Mouse (Mus musculus): ENCODE measurements around the gene Tbc1d22a.
A peak's percentile ranks its signal among the peaks of the same experiment; 100 is the strongest.

The Tbc1d22a gene

DNA sequence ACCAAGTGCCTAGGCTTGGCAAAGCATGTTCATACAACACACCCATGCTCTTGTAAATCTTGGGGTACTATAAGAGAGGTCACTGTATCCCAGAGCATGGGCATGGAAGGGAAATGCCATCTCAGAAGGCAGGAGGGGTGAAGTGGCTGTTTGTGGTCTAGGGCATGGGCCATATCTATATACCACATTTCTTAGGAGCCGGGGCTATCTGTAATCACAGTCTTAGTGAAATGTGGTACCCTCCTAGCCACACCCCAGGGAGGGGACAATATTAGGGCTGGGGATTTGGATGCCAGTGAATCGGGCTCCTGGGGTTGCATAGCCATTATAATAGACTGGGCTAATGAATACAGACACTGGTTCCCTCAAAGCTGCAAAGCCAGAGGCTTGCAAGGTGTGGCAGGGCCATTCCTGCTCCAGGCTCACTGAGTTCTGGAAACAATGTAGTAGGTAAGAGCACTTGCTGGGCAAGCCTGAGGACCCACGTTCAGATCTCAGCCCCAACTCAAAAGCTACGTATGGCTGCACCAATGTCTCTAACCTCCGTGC lies 197.3 kb downstream of the Tbc1d22a start:
- no peak for DNase-seq

DNA sequence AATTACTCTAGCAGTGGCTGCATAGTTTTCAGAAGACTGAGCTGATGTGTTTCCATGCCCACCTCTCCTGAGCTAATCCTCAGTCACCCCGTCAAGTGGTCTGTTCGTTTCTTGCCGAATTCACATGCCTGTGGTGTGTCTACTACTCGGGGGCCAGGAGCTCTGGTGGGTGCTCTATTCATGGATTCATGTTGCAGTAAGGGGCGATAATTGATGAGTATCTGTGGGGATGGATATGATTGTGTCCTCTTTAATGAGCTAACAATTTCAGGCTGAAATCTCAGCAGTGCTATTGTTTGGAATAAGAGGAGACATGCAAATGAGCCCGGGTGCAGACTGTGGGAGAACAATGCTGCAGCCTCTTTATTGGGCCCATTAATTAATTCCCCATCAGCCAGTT lies 201.7 kb downstream of the Tbc1d22a start:
- no peak for DNase-seq

DNA sequence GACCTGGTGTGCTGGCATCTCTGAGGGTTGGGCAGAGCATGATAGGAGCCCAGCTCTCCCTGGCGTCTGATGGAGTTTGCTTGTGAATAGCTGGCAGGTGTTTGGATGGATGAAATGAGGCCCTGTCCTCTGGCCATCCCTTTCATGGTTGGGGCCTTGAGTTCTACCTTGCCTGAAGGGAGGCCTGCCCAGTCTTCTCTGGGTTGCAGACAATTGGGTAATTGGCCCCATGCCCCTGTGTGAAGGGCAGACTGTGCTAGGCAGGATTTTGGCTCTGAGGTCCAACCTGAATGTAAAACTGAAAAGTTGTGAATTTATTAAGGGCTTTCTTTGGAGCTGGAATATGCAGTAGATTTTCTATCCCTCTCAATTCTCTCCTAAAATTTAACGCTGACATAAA lies 204.2 kb downstream of the Tbc1d22a start:
- DNase-seq, result no peak

- DNase-seq, result no peak
Measured at GRCm38 (mm10) chr15:86419620-86420019, 205.4 kb downstream of the Tbc1d22a start.

DNA sequence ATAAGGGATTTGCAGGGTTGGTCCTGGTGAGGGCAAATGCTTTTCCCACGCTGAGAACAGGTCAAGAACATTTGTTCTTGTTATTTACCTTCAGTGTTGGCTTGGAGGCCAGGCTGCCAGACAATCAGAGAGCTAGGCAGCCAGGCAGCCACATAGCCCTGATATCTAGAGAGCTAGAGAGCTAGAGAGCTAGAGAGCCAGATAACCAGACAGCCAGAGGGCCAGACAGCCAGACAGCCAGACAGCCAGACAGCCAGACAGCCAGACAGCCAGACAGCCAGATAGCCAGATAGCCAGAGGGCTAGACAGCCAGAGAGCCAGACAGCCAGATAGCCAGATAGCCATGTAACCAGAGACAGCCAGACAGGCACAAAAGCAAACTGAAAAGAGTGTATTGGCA lies 208.6 kb downstream of the Tbc1d22a start:
- no peak for DNase-seq

DNA sequence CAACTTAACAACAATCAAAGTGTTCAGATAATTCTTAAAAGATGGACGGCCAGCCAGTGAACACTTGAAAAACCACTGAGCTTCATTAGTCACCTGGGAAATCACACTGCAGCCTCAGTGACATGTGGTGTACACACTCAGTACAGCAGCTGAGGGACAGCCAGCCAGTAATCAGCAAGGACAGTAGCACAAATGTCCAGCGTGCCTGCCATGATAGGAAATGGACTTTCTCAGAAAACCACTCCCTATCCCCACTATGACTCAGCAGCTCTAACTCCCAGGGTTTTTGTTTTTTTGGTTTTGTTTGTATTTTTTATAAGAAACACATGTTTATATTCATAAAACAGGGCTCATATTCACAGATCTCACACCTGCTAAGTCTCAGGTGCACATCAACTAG lies 209.6 kb downstream of the Tbc1d22a start:
- DNase-seq, result no peak

GRCm38 (mm10) chr15:86424971-86425370 lies 210.7 kb downstream of the Tbc1d22a start:
- no peak for DNase-seq

- DNase-seq, result no peak
Measured at GRCm38 (mm10) chr15:86426364-86427000, 212.2 kb downstream of the Tbc1d22a start.

GRCm38 (mm10) chr15:86427439-86427838 lies 213.2 kb downstream of the Tbc1d22a start:
- no peak for DNase-seq

- DNase-seq, result no peak
Measured at GRCm38 (mm10) chr15:86428496-86428895, 214.2 kb downstream of the Tbc1d22a start.

- DNase-seq, result no peak
Measured at GRCm38 (mm10) chr15:86429766-86430335, 215.6 kb downstream of the Tbc1d22a start.

- no peak for DNase-seq
Measured at GRCm38 (mm10) chr15:86431539-86432080, 217.4 kb downstream of the Tbc1d22a start.

DNA sequence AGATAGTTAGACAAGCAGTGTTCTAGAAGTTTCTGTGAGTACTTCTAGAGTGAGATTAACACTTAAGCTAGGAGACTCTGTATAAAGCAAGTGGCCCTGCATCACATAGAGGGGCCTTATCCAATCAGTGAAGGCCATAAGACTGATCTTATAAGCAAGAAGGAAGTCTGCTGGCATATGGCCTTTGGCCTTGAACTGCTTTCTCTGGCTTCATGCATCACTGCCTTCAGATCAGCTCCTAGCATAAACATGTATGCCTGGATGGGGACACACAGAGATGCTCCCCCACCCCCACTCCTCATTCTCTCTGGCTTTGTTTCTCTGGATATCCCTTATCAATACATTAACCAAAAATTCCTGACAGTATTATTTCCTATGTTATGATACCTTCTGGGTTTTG lies 218.5 kb downstream of the Tbc1d22a start:
- DNase-seq, result no peak

DNA sequence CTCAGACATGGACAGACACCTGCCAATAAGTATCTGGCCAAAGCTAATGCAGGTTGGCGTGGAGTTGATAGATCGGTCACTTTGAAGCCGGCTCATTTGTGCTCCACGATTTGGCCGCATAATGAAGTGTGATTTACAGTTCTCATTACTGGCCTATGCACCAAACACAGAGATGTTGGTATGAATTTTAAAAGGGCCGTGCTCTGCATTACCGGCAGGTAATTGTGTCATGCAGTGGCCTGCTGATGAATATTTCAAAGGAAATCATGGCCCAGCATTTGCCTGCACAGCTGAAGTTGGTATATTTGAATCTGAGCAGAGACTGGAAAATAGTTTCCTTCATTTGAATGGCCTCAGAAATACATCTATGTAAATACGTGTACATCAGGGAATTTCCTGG lies 219.1 kb downstream of the Tbc1d22a start:
- DNase-seq, result no peak

DNA sequence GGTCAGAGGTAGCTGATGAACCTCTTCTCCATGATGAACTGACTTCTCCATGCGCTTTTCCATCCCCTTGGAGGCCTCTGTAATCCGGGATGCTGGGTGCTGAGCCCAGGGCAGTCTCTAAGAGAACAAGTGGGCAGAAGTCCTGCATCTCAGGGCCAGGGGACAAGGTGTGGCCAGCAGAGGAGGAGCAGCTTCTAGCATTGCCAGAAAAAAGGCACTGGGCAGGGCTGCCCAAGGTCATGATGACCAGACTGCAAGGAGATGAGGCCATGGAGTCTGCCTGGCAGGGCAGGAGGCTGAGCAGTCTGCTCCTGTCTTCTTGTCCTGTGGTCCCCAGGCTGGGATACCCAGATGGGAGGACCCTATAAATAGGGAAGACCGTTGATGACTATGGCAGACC lies 220.0 kb downstream of the Tbc1d22a start:
- DNase-seq, result no peak

GRCm38 (mm10) chr15:86437346-86437745 lies 223.1 kb downstream of the Tbc1d22a start:
- no peak for DNase-seq

DNA sequence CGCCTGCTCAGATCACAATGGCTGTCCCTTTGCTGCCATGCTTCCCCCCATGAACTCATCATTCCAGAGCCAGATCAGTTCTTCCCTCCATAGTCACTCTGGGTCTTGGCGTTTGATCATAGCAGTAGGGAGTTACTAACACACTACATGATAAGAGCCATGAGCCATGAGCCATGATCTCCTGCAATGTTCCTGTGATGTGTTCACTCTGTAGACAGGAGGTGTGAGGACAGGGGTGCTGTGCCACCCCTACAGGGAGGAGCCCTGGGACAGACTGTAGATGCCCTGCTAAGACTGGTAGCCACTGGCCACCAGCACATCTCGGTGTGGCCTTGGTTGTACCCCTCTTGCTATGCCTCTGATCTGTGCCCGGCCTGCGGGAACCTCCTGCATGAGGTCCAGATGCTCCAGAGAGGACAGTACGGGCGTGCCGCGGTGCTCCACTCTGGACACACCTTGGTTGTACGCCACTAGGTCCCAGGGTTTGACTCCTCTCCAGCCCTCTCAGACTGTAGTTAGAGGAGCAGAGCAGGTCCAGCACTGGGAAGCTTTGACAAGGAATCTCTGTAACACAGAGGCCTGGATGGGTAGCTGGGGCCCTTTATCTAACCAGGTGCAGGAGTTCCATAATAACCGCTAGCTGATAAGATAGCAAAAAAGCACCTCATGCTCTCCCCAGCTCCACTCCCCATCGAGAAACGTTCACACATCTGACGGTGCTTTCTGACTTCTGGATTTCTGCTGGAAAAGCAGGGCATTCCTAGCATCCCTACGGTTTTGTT lies 224.9 kb downstream of the Tbc1d22a start:
- no peak for DNase-seq

GRCm38 (mm10) chr15:86444271-86444670 lies 230.0 kb downstream of the Tbc1d22a start:
- DNase-seq, result no peak

DNA sequence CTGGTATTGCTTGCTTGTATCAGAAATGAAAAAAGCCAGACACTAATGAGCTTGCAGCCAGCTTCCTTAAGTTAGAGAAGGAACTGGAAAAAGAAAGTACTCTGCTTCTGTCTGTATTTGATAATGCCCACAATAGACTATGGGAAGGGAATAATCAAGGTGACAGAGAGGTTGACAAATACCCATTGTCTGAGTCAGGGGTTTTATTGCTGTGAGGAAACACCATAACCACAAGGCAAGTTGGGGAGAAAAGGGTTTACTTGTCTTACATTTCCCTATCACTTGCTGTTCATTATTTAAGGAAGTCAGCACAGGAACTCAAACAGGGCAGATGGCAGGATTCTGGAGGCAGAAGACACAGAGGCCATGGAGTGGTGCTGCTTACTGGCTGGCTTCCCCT lies 231.8 kb downstream of the Tbc1d22a start:
- no peak for DNase-seq

DNA sequence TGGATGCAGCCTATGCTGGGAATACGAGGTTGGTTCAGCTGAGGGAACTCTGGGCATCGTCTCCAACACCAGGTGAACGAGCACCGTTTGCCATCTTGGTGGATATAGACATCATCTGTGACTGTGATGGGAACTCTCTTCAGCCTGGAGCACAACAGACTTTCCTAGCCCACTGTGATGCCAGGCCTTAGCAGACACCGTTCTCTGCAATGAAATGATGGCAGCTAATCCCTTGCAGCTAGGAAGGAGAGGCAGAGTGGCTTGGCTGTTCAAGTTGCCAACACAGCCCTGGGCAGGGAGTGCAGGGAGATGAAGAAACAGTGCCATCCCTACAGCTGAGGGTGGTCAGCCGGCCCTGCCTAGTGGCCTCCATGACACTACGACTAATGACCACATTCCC lies 233.0 kb downstream of the Tbc1d22a start:
- no peak for DNase-seq

GRCm38 (mm10) chr15:86449236-86449635 lies 235.0 kb downstream of the Tbc1d22a start:
- DNase-seq, result no peak

GRCm38 (mm10) chr15:86449794-86450193 lies 235.5 kb downstream of the Tbc1d22a start:
- DNase-seq, result no peak

- DNase-seq, result no peak
Measured at GRCm38 (mm10) chr15:86459413-86459812, 245.2 kb downstream of the Tbc1d22a start.

- peak; percentile 39 to 41 for DNase-seq
Measured at GRCm38 (mm10) chr15:86462636-86463035, 248.4 kb downstream of the Tbc1d22a start.
